Mouse (Mus musculus): ENCODE measurements at regions not wholly inside any gene's neighbourhood (a gene's known extent, or its start where the extent isn't known, plus 50 kb on each side); places are given as distances from the start of the nearest gene placed in this dataset.

GRCm38 (mm10) chr4:105580987-105581386, 208.7 kb upstream of the Gm12728 start:
- Histone ChIP-seq H3K36me3 (ENCODE audit: control insufficient read depth, insufficient read depth, low read length) (no peaks in the 10 kb centered on the region), H3K9me3 (ENCODE audit: control insufficient read depth, low read length) (no peaks in the 10 kb centered on the region), H3K27ac (replicated peaks) (no peak overlapping the region), H3K4me1 (replicated peaks; ENCODE audit: control insufficient read depth, insufficient read depth) (no peaks in the 10 kb centered on the region), H3K9ac (ENCODE audit: low read length) (no peak overlapping the region), H3K27me3 (ENCODE audit: control insufficient read depth, insufficient read depth, low read length) (no peaks in the 10 kb centered on the region), H3K4me2 (replicated peaks; ENCODE audit: low read depth) (no peak overlapping the region), H3K4me3 (ENCODE audit: low read depth, low read length) (no peak overlapping the region)
- DNase-seq (ENCODE audit: low spot score) (no peak), ATAC-seq (ENCODE audit: low FRiP score, low TSS enrichment) (no peak)
- no peak for TF ChIP-seq CTCF (IDR thresholded peaks at IDR 0.05; ENCODE audit: low read depth)
- 52% methylated on average over 7 of the region's 7 CpGs for WGBS

DNA sequence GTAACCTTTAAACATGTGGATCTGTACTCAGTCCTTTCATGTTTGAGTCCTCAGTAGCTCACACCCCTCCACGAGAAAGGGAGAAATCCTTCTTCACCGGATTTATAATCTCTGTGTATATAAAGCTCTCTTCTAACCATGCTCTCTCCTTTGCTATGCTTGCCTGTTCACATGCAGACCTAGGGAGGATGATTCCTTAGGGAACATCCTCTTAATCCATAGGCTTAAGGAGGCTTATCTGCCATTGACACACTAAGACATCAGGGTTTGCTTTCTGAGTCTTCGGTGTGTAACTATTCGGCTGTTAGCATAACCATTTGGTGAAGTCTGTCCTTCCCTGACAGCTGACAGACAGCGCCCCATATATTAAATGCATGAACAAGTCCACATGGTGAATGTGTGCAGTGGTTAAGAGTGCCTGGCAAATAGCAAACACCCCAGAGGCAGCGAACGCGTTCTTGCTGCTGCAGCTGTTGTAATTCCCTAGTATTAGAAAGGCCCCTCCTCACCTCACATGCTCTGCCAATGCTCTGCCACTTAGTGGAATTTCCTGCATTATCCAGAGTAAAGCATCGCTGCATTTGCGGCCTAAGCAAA, 205.2 kb upstream of the Gm12728 start:
- no peaks in the 10 kb centered on the region for H3K27me3 ChIP-seq (ENCODE audit: control insufficient read depth, insufficient read depth, low read length)
- no peak overlapping the region for H3K4me3 ChIP-seq (ENCODE audit: low read depth, low read length)
- H3K4me1 ChIP-seq (replicated peaks; ENCODE audit: control insufficient read depth, insufficient read depth): no peaks in the 10 kb centered on the region
- DNase-seq (ENCODE audit: low spot score): no peak
- H3K27ac ChIP-seq (replicated peaks): no peak overlapping the region
- no peaks in the 10 kb centered on the region for H3K9me3 ChIP-seq (ENCODE audit: control insufficient read depth, low read length)
- ATAC-seq (ENCODE audit: low FRiP score, low TSS enrichment): no peak
- H3K36me3 ChIP-seq (ENCODE audit: control insufficient read depth, insufficient read depth, low read length): no peaks in the 10 kb centered on the region
- TF ChIP-seq CTCF (IDR thresholded peaks at IDR 0.05; ENCODE audit: low read depth) (no peak), EP300 (optimal IDR thresholded peaks at IDR 0.05) (no peak)
- H3K4me2 ChIP-seq (replicated peaks; ENCODE audit: low read depth): no peak overlapping the region
- WGBS: 67% methylated on average over 10 of the region's 10 CpGs
- no peak overlapping the region for H3K9ac ChIP-seq (ENCODE audit: low read length)

DNA sequence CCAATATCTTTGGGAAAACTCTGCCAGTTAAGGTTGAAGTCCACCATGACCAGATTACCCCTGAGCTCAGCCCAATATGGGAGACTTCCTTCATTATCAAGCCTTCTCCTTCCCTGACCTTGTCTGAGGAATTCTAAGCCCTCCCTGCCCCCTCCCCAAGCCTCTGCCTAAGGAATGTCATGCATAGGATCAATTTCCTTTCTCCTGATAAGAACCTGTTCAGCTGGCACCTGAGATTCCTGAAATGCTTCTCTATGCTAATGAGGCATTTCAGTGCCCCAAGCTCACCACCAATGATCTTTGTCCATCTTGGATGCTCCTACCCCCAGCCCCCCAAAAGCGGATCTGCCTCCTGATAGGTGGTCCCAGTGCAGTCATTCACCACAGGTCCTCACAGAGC, 186.0 kb upstream of the Gm12728 start:
- no peak for ATAC-seq (ENCODE audit: low FRiP score, low TSS enrichment)
- Histone ChIP-seq H3K4me3 (ENCODE audit: low read depth, low read length) (no peak overlapping the region), H3K9ac (ENCODE audit: low read length) (no peak overlapping the region), H3K9me3 (ENCODE audit: control insufficient read depth, low read length) (no peaks in the 10 kb centered on the region), H3K27me3 (ENCODE audit: control insufficient read depth, insufficient read depth, low read length) (no peaks in the 10 kb centered on the region), H3K4me2 (replicated peaks; ENCODE audit: low read depth) (no peak overlapping the region), H3K27ac (replicated peaks) (no peak overlapping the region), H3K4me1 (replicated peaks; ENCODE audit: control insufficient read depth, insufficient read depth) (no peaks in the 10 kb centered on the region), H3K36me3 (ENCODE audit: control insufficient read depth, insufficient read depth, low read length) (no peaks in the 10 kb centered on the region)
- DNase-seq (ENCODE audit: low spot score): no peak
- WGBS: 55% methylated on average over 1 of the region's 1 CpGs
- no peak for TF ChIP-seq EP300 (optimal IDR thresholded peaks at IDR 0.05)
- TF ChIP-seq CTCF (IDR thresholded peaks at IDR 0.05; ENCODE audit: low read depth): no peak

DNA sequence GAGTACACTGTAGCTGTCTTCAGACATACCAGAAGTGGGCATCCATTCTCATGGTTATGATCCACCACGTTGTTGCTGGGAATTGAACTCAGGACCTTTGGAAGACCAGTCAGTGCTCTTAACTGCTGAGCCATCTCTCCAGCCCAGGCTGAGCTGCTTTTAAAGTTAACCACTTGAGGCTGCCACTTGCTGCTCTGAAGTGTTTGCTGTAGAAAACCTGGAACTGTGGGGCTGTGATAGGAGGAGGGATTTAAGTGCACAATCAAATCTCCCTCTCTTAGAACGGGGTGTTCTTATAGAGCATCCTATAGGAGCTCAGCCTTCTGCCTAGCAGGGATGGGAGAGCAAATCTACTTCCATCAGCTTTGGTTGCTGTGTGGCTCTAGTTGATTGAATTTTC, 185.1 kb upstream of the Gm12728 start:
- H3K27ac ChIP-seq (replicated peaks): no peak overlapping the region
- TF ChIP-seq EP300 (optimal IDR thresholded peaks at IDR 0.05) (no peak), CTCF (IDR thresholded peaks at IDR 0.05; ENCODE audit: low read depth) (no peak)
- no peaks in the 10 kb centered on the region for H3K36me3 ChIP-seq (ENCODE audit: control insufficient read depth, insufficient read depth, low read length)
- WGBS: 84% methylated on average over 2 of the region's 2 CpGs
- DNase-seq (ENCODE audit: low spot score) (no peak), ATAC-seq (ENCODE audit: low FRiP score, low TSS enrichment) (no peak)
- H3K4me2 ChIP-seq (replicated peaks; ENCODE audit: low read depth): no peak overlapping the region
- no peak overlapping the region for H3K4me3 ChIP-seq (ENCODE audit: low read depth, low read length)
- no peaks in the 10 kb centered on the region for H3K4me1 ChIP-seq (replicated peaks; ENCODE audit: control insufficient read depth, insufficient read depth)
- H3K9me3 ChIP-seq (ENCODE audit: control insufficient read depth, low read length): no peaks in the 10 kb centered on the region
- H3K9ac ChIP-seq (ENCODE audit: low read length): no peak overlapping the region
- H3K27me3 ChIP-seq (ENCODE audit: control insufficient read depth, insufficient read depth, low read length): no peaks in the 10 kb centered on the region

- Histone ChIP-seq H3K4me2 (replicated peaks; ENCODE audit: low read depth) (no peak overlapping the region), H3K27me3 (ENCODE audit: control insufficient read depth, insufficient read depth, low read length) (no peaks in the 10 kb centered on the region), H3K27ac (replicated peaks) (no peak overlapping the region), H3K4me1 (replicated peaks; ENCODE audit: control insufficient read depth, insufficient read depth) (no peaks in the 10 kb centered on the region), H3K9ac (ENCODE audit: low read length) (no peak overlapping the region), H3K4me3 (ENCODE audit: low read depth, low read length) (no peak overlapping the region), H3K9me3 (ENCODE audit: control insufficient read depth, low read length) (no peaks in the 10 kb centered on the region), H3K36me3 (ENCODE audit: control insufficient read depth, insufficient read depth, low read length) (no peaks in the 10 kb centered on the region)
- DNase-seq (ENCODE audit: low spot score) (no peak), ATAC-seq (ENCODE audit: low FRiP score, low TSS enrichment) (no peak)
- WGBS: 46% methylated on average over 5 of the region's 5 CpGs
- TF ChIP-seq EP300 (optimal IDR thresholded peaks at IDR 0.05) (no peak), CTCF (IDR thresholded peaks at IDR 0.05; ENCODE audit: low read depth) (no peak)
Measured at GRCm38 (mm10) chr4:105606731-105607130, 182.9 kb upstream of the Gm12728 start.

DNA sequence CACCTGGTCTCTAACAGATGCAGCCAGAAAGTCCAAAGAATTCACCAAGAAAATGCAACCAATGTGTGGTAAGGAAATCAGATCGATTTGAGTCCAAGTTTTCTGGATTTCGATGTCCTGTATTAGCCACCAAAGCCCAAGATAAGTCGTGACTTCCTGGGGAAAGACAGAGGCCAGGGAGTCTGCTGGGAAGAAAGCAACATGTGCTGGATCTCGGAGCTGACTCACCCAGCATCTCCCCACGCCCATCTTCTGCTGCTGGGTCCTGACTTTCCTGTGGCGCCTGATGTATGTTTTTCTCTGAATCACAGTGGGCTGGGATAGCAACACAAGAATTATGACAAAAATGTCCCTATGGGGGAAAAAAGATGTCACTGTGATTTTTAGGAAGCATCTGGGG, 178.8 kb upstream of the Gm12728 start:
- H3K36me3 ChIP-seq (ENCODE audit: control insufficient read depth, insufficient read depth, low read length): no peaks in the 10 kb centered on the region
- no peak overlapping the region for H3K4me3 ChIP-seq (ENCODE audit: low read depth, low read length)
- no peak overlapping the region for H3K4me2 ChIP-seq (replicated peaks; ENCODE audit: low read depth)
- TF ChIP-seq EP300 (optimal IDR thresholded peaks at IDR 0.05) (no peak), CTCF (IDR thresholded peaks at IDR 0.05; ENCODE audit: low read depth) (no peak)
- no peak overlapping the region for H3K9ac ChIP-seq (ENCODE audit: low read length)
- no peak overlapping the region for H3K27ac ChIP-seq (replicated peaks)
- H3K4me1 ChIP-seq (replicated peaks; ENCODE audit: control insufficient read depth, insufficient read depth): no peaks in the 10 kb centered on the region
- WGBS: 42% methylated on average over 6 of the region's 6 CpGs
- H3K9me3 ChIP-seq (ENCODE audit: control insufficient read depth, low read length): no peaks in the 10 kb centered on the region
- no peaks in the 10 kb centered on the region for H3K27me3 ChIP-seq (ENCODE audit: control insufficient read depth, insufficient read depth, low read length)
- no peak for ATAC-seq (ENCODE audit: low FRiP score, low TSS enrichment)
- no peak for DNase-seq (ENCODE audit: low spot score)

Measured in stomach, postnatal 0 days (tissue).